Mouse (Mus musculus) embryonic facial prominence, embryonic 15.5 days (tissue): ENCODE data around the gene Git1. TPM values are rescaled to one million over a fixed set of nuclear protein-coding genes. Genes with fewer than 3 reads are reported as not detected.

Source experiments
- ATAC-seq: fragments of 200-750 bp; cut with Nextera tagmentation; 2 replicates; pipeline ENCODE4 v1.8.0; 2017; ENCODE audit warnings: low read depth, moderate TSS enrichment; ENCODE audit not compliant: insufficient number of reproducible peaks, low FRiP score, low TSS enrichment
- H3K27ac ChIP-seq: fragments of 300-500 bp; sonication (generic); replicated peaks from 2 replicates; pipeline ENCODE4 v1.5.1; 2015; ENCODE audit warnings: mild to moderate bottlenecking, inconsistent platforms
- H3K27me3 ChIP-seq: fragments of 300-500 bp; sonication (generic); 2 replicates; pipeline ENCODE4 v1.6.1; 2015; ENCODE audit warnings: inconsistent platforms
- H3K36me3 ChIP-seq: fragments of 300-500 bp; sonication (generic); 2 replicates; pipeline ENCODE4 v1.6.1; 2015; ENCODE audit warnings: mild to moderate bottlenecking, inconsistent platforms
- H3K4me1 ChIP-seq: fragments of 300-500 bp; sonication (generic); 2 replicates; pipeline ENCODE4 v1.6.1; 2015; ENCODE audit warnings: inconsistent platforms
- H3K4me2 ChIP-seq: fragments of 300-500 bp; sonication (generic); replicated peaks from 2 replicates; pipeline ENCODE4 v1.6.1; 2015; ENCODE audit warnings: mild to moderate bottlenecking, inconsistent platforms
- H3K4me3 ChIP-seq: fragments of 300-500 bp; sonication (generic); replicated peaks from 2 replicates; pipeline ENCODE4 v1.5.1; 2015; ENCODE audit warnings: mild to moderate bottlenecking, inconsistent platforms
- H3K9ac ChIP-seq: fragments of 300-500 bp; sonication (generic); 2 replicates; pipeline ENCODE4 v1.6.1; 2015; ENCODE audit warnings: inconsistent platforms
- H3K9me3 ChIP-seq: fragments of 300-500 bp; sonication (generic); replicated peaks from 2 replicates; pipeline ENCODE4 v1.6.1; 2016; ENCODE audit warnings: inconsistent platforms
- WGBS: fragments of 180-500 bp; shearing (Covaris S2); methylation state at CpG from one replicate; pipeline ENCODE4 v1.1.7; 2015; 5-methylcytosine and 5-hydroxymethylcytosine counted together
- polyA plus RNA-seq: library from polyadenylated mRNA; unstranded; fragments of >200 nt; fragmentation: Nextera tagmentation; extraction: Ambion mirVana; gene quantifications from 2 replicates; pipeline ENCODE4 v1.2.1, GENCODE M21; 2015

The Git1 gene
- polyA plus RNA-seq, 1 experiment from 2014 or later = 11.7 TPM

DNA sequence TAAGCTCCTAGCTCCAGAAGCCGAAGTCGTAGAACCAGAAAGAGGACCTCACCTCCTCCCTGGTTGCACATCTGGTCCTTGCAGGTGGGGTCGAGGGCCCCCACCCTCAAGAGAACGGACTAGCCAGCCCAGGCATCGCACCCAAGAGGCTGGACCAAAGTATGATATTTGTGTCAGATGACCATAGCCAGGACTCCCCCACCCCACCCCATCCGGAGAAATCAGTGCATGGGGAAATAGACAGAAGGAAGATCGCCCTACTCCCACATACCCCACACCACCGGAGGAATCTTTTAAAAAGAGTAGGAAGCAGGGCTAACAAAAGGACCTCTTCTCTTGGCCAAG lies 30.3 kb upstream of the Git1 start:
- 40% methylated on average over 8 of the region's 8 CpGs for WGBS
- Histone ChIP-seq H3K4me2 (peak overlapping the region; percentile 99), H3K9me3 (no peaks in the 10 kb centered on the region), H3K36me3 (no peaks in the 10 kb centered on the region), H3K4me1 (peaks cover 31% of the 10 kb centered on the region), H3K27ac (no peak overlapping the region), H3K27me3 (peaks cover 57% of the 10 kb centered on the region), H3K9ac (no peak overlapping the region), H3K4me3 (peak overlapping the region; percentile 55)
- ATAC-seq = no peak

DNA sequence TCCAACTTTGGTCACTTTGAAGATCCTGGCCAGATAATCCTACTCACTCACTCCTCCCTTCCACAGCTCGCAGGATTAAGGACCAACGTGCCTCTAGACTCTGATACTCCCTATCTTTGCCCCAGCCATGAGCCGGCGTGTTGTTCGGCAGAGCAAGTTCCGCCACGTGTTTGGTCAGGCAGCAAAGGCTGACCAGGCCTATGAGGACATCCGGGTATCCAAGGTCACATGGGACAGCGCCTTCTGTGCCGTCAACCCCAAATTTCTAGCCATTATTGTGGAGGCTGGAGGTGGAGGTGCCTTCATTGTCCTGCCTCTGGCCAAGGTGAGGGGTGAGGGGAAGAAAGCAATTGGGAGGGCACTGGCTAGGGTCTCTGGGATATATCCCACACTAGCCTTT lies 29.6 kb upstream of the Git1 start:
- no peak overlapping the region for H3K9ac ChIP-seq
- no peak overlapping the region for H3K4me3 ChIP-seq
- no peaks in the 10 kb centered on the region for H3K9me3 ChIP-seq
- no peaks in the 10 kb centered on the region for H3K36me3 ChIP-seq
- H3K4me1 ChIP-seq = peaks cover 31% of the 10 kb centered on the region
- no peak for ATAC-seq
- H3K4me2 ChIP-seq = no peak overlapping the region
- WGBS = 71% methylated on average over 10 of the region's 10 CpGs
- H3K27me3 ChIP-seq = peaks cover 63% of the 10 kb centered on the region
- H3K27ac ChIP-seq = no peak overlapping the region

DNA sequence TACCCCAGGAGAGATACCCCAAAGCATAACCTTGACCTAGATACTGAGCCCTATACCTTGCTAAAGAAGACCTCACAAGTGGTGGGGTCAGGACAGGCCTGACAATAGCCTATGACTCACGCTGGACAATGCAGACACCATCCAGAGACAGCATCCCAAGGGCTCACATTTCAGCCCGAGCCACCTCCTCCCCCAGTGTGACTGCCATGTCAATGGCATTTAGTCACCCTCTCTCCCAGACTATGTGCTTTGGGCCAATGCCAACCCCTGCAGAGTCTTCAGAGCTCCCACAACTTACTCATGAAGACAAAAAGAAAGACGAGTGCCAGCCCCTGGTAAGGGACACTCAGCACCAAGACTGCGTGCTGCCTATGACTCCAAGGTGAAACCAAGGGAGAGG lies 28.7 kb upstream of the Git1 start:
- 34% methylated on average over 4 of the region's 4 CpGs for WGBS
- Histone ChIP-seq H3K4me1 (peaks cover 31% of the 10 kb centered on the region), H3K36me3 (no peaks in the 10 kb centered on the region), H3K9ac (no peak overlapping the region), H3K4me3 (no peak overlapping the region), H3K4me2 (no peak overlapping the region), H3K27me3 (peaks cover 67% of the 10 kb centered on the region), H3K9me3 (no peaks in the 10 kb centered on the region), H3K27ac (no peak overlapping the region)
- ATAC-seq = no peak

DNA sequence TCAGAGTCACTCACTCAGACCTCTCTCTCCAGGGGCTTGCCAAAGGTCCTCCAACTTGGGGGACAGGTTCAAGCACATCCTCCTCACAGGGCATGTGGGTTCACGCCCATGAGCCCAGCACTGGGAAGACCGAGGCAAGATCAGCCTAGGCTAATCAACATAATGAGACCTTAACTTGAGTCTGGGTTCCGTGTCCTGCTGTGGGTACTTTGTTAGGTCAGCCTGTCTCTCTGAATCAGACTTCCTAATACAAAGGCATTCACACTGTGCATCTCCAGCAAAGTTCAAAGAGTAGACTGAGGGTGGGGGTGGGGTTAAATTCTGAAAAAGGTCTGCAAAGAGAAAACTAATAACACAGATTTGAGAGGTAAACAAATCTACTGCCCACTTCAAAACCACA lies 28.3 kb upstream of the Git1 start:
- Histone ChIP-seq H3K4me1 (peaks cover 31% of the 10 kb centered on the region), H3K27me3 (peaks cover 67% of the 10 kb centered on the region), H3K9ac (no peak overlapping the region), H3K9me3 (no peaks in the 10 kb centered on the region), H3K36me3 (no peaks in the 10 kb centered on the region), H3K4me3 (no peak overlapping the region), H3K27ac (no peak overlapping the region), H3K4me2 (no peak overlapping the region)
- WGBS = 51% methylated on average over 3 of the region's 3 CpGs
- ATAC-seq = no peak

DNA sequence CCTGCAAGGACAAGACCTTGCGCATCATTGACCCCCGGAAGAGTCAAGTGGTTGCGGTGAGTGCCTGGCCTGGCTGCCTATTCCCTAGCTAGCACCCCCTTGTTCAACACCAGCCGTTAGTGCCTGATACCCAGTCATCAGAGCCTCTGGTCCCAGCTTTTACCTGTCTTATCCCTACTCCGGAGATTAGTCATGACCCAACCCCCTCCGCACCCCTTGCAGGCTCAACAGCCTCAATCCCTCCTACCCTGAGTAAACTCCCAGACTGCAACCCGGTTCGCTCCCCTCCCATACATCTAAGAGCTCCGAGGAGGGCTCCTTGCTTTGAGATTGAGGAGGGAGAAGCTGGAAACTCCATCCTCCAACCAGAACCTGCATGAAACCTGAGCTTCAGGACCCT lies 26.8 kb upstream of the Git1 start:
- H3K4me3 ChIP-seq = peak overlapping the region; percentile 3; the same call in 1 of the 2 replicates
- H3K9ac ChIP-seq = no peak overlapping the region
- H3K36me3 ChIP-seq = peaks cover 7% of the 10 kb centered on the region
- H3K4me2 ChIP-seq = peak overlapping the region; percentile 30; the same call in 1 of the 2 replicates
- H3K9me3 ChIP-seq = no peaks in the 10 kb centered on the region
- no peak for ATAC-seq
- peaks cover 31% of the 10 kb centered on the region for H3K4me1 ChIP-seq
- no peak overlapping the region for H3K27ac ChIP-seq
- WGBS = 40% methylated on average over 9 of the region's 9 CpGs
- peaks cover 61% of the 10 kb centered on the region for H3K27me3 ChIP-seq

DNA sequence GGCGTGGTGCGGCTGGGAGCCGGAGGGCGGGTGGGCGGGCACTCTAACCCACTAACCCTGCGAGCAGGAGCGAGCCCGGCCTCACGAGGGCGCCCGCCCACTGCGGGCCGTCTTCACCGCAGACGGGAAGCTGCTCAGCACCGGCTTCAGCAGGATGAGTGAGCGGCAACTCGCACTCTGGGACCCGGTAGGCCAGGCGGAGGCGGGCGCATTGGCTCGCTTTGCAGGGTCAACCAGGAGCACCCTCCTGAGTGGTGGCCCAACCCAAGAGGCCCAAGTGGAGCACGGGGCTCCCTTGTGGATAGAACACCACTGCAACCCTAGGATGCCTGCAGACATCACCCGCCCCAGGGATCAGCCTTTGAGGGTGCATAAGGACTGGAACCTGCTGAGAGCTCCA lies 26.2 kb upstream of the Git1 start:
- H3K4me1 ChIP-seq = peaks cover 26% of the 10 kb centered on the region
- ATAC-seq = no peak
- WGBS = 3% methylated on average over 25 of the region's 25 CpGs
- H3K4me2 ChIP-seq = peak overlapping the region; percentile 30
- H3K4me3 ChIP-seq = peak overlapping the region; percentile 3
- no peak overlapping the region for H3K9ac ChIP-seq
- H3K9me3 ChIP-seq = no peaks in the 10 kb centered on the region
- H3K27me3 ChIP-seq = peaks cover 55% of the 10 kb centered on the region
- H3K36me3 ChIP-seq = peaks cover 13% of the 10 kb centered on the region
- no peak overlapping the region for H3K27ac ChIP-seq

DNA sequence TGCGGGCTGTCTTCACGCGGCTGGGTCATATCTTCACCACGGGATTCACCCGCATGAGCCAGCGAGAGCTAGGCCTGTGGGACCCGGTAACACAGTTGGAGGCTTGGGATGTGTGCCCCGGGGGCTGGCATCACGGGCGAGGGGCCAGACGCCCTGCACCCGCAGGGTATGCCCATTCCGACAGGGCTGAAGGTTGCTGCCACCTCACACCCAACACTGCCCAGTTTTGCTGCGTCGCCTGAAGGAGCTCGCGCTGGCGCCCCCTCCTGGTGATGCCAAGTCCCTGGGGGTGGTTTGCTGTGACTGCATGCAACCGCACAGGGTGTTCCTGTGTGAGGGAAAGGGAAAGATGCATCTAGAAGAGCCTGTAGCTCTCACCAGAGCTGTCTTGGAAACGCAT lies 25.6 kb upstream of the Git1 start:
- ATAC-seq = no peak
- H3K27me3 ChIP-seq = peaks cover 50% of the 10 kb centered on the region
- 13% methylated on average over 20 of the region's 20 CpGs for WGBS

DNA sequence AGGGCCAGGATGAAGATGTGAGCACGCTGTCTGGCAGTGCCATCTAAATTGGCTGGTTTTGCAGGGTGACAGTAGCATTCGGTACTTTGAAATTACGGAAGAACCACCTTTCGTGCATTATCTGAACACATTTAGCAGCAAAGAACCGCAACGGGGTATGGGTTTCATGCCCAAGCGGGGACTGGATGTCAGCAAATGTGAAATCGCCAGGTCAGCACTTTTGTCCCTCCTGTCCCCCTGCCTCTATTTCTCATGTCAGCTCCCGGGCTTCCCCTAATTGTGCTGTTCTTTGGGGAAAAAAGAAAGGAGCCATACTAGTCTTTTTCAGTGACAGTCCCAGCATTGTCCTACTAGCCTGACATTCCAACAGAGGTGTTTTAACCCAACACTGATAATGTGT lies 25.0 kb upstream of the Git1 start:
- Histone ChIP-seq H3K9me3 (no peaks in the 10 kb centered on the region), H3K9ac (no peak overlapping the region), H3K4me2 (no peak overlapping the region), H3K4me1 (peaks cover 17% of the 10 kb centered on the region), H3K27ac (no peak overlapping the region), H3K36me3 (peaks cover 22% of the 10 kb centered on the region), H3K4me3 (no peak overlapping the region), H3K27me3 (peaks cover 44% of the 10 kb centered on the region)
- no peak for ATAC-seq
- 81% methylated on average over 9 of the region's 9 CpGs for WGBS

More for the DNA sequence above, 25.6 kb upstream of the Git1 start:
- H3K4me3 ChIP-seq = peak overlapping the region; percentile 10; the same call in 1 of the 2 replicates
- peaks cover 20% of the 10 kb centered on the region for H3K36me3 ChIP-seq
- peak overlapping the region; percentile 34 for H3K4me2 ChIP-seq
- H3K9ac ChIP-seq = no peak overlapping the region
- H3K4me1 ChIP-seq = peaks cover 20% of the 10 kb centered on the region
- no peaks in the 10 kb centered on the region for H3K9me3 ChIP-seq
- no peak overlapping the region for H3K27ac ChIP-seq

DNA sequence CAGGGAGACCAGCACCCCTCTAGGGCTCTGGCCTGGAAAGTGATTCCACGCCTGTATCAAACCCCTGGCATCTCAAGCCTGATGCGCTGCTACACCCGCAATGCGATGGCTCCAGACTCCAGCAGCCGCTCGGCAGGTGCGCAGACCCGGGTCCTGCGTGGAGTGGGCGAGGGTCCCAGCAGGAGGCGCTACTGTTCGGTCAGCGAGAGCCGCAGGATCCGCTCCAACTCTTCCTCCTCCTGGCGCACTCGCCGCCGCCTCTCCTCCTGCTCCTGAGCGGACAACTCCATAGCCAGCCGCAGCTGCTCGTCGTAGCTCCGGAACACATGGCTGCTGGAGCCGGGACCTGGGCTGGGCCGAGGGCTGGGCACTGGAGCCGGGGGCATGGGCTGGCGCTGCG lies 22.0 kb upstream of the Git1 start:
- H3K27me3 ChIP-seq = peaks cover 26% of the 10 kb centered on the region
- WGBS = 72% methylated on average over 29 of the region's 29 CpGs
- peaks cover 27% of the 10 kb centered on the region for H3K36me3 ChIP-seq
- H3K4me3 ChIP-seq = no peak overlapping the region
- ATAC-seq = no peak
- H3K9me3 ChIP-seq = no peaks in the 10 kb centered on the region
- H3K9ac ChIP-seq = no peak overlapping the region
- no peak overlapping the region for H3K4me2 ChIP-seq
- peaks cover 14% of the 10 kb centered on the region for H3K4me1 ChIP-seq
- H3K27ac ChIP-seq = no peak overlapping the region

DNA sequence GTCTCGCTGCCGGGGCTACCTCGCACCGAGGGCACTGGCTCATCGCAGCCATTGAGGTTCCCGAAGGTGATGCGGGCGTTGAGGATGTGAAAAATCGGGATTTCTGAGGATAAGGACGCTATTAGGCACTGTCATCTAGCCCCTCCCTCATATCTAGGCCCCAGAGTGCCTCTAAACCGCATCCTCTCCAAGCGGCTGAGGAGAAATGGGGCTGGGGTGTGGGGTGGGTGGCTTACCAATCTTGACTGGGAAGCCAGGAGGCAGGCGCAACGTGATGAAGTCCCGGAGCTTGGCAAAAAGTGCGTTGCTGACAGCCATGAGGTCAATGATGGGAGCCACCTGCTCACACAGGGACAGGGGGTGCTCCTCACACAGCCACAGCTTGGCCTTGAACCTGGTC lies 20.6 kb upstream of the Git1 start:
- 0 out of 2 replicates have a peak, but pooled peaks cover 3% of the 10 kb centered on the region for H3K4me1 ChIP-seq
- WGBS = 90% methylated on average over 16 of the region's 16 CpGs
- peaks cover 27% of the 10 kb centered on the region for H3K36me3 ChIP-seq
- no peak overlapping the region for H3K4me3 ChIP-seq
- H3K9ac ChIP-seq = no peak overlapping the region
- no peaks in the 10 kb centered on the region for H3K9me3 ChIP-seq
- ATAC-seq = no peak
- H3K27me3 ChIP-seq = peaks cover 12% of the 10 kb centered on the region
- H3K4me2 ChIP-seq = no peak overlapping the region
- H3K27ac ChIP-seq = no peak overlapping the region

DNA sequence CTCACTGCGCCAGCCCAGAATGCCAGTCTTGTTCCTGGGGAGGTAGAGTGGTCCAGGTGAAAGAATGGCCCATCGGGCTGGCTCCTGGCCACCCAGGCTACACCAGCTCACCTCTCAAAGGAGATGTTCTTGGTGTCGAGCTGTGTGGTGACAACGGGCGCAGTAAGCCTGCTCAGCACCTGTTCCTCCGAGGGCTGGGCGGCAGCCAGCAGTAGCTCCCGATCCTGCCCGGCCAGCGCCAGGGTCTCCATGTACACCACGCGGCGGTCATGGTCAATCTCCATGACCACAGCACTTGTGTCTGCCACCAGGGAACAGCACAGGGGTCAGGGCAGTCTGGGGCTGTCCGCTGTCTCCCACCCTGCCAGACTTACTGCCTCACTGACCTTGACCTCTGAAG lies 17.1 kb upstream of the Git1 start:
- Histone ChIP-seq H3K4me2 (no peak overlapping the region), H3K36me3 (peaks cover 24% of the 10 kb centered on the region), H3K9ac (no peak overlapping the region), H3K4me1 (no peaks in the 10 kb centered on the region), H3K9me3 (no peaks in the 10 kb centered on the region), H3K4me3 (no peak overlapping the region), H3K27me3 (no peaks in the 10 kb centered on the region), H3K27ac (no peak overlapping the region)
- no peak for ATAC-seq
- WGBS = 86% methylated on average over 14 of the region's 14 CpGs

DNA sequence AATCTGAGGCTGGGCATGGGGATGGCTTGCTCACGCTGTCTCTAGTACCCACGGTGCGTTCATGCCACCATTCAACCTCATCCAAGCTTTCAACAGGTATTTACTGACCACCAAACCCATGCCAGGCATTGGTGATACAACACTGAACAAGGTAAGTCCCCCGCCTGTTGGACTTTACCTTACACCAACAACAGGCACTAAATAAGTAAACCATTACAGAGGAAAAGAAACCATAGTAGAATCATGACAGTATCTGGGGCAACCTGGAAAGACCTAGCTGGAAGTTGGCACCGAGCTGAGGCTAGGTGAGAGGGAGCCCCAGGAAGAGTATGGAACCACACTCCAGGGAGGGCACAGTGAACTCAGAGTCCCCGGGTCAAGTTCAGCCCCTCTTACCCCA lies 16.5 kb upstream of the Git1 start:
- ATAC-seq = no peak
- peaks cover 17% of the 10 kb centered on the region for H3K36me3 ChIP-seq
- H3K4me3 ChIP-seq = no peak overlapping the region
- 93% methylated on average over 6 of the region's 6 CpGs for WGBS
- H3K4me2 ChIP-seq = no peak overlapping the region
- no peaks in the 10 kb centered on the region for H3K4me1 ChIP-seq
- H3K27ac ChIP-seq = no peak overlapping the region
- no peaks in the 10 kb centered on the region for H3K9me3 ChIP-seq
- no peaks in the 10 kb centered on the region for H3K27me3 ChIP-seq
- no peak overlapping the region for H3K9ac ChIP-seq
